Mouse (Mus musculus) MEL (cell line): Measurements from ENCODE around the gene Agl. TPM values are rescaled to one million over a fixed set of nuclear protein-coding genes. Genes with fewer than 3 reads are reported as not detected.

Source experiments
- DNase-seq: peaks from one replicate; pipeline ENCODE4 v3.0.0; 2011; ENCODE audit warnings: low read depth, low spot score
- H3K27ac ChIP-seq: 2 replicates; pipeline ENCODE4 v1.5.1; 2012; ENCODE audit warnings: low read depth, mild to moderate bottlenecking, control low read depth, low read length, moderate library complexity; ENCODE audit not compliant: control insufficient read depth
- H3K27me3 ChIP-seq, 2 experiments: fragments of 150-350 bp in 1 of 2; sonication (generic) in 1 of 2; 2 replicates each; pipeline ENCODE4 v1.6.1; 2012; ENCODE audit warnings: low read length in 2 of 2, mild to moderate bottlenecking in 2 of 2, improper control_type of control experiment in 1 of 2, moderate library complexity in 1 of 2; ENCODE audit not compliant: insufficient read depth in 2 of 2, control insufficient read depth in 1 of 2
- H3K36me3 ChIP-seq, 2 experiments: 2 replicates each; pipeline ENCODE4 v1.6.1; 2012 to 2014; ENCODE audit warnings: low read length in 2 of 2, improper control_type of control experiment in 1 of 2, inconsistent platforms in 1 of 2, mild to moderate bottlenecking in 1 of 2; ENCODE audit not compliant: insufficient read depth in 2 of 2, control insufficient read depth in 1 of 2
- H3K4me1 ChIP-seq, 2 experiments: fragments of 150-350 bp in 1 of 2; sonication (generic) in 1 of 2; 2 replicates each; pipeline ENCODE4 v1.6.1; 2012; ENCODE audit warnings: low read length in 2 of 2, improper control_type of control experiment in 1 of 2, mild to moderate bottlenecking in 1 of 2; ENCODE audit not compliant: insufficient read depth in 2 of 2, control insufficient read depth in 1 of 2
- H3K4me3 ChIP-seq, 2 experiments: fragments of 150-350 bp in 1 of 2; sonication (generic) in 1 of 2; 2 replicates each; pipeline ENCODE4 v1.5.1; 2012; ENCODE audit warnings: low read depth in 2 of 2, low read length in 2 of 2, mild to moderate bottlenecking in 2 of 2, moderate library complexity in 2 of 2, control low read depth in 1 of 2, improper control_type of control experiment in 1 of 2; ENCODE audit not compliant: control insufficient read depth in 1 of 2, insufficient read depth in 1 of 2
- H3K79me2 ChIP-seq: 2 replicates; pipeline ENCODE4 v1.6.1; 2012; ENCODE audit warnings: mild to moderate bottlenecking, low read length, moderate library complexity; ENCODE audit not compliant: control insufficient read depth, poor library complexity, insufficient read depth
- H3K9ac ChIP-seq: 2 replicates; pipeline ENCODE4 v1.6.1; 2012; ENCODE audit warnings: low read depth, mild to moderate bottlenecking, control low read depth, low read length, moderate library complexity; ENCODE audit not compliant: control insufficient read depth, poor library complexity, severe bottlenecking
- H3K9me3 ChIP-seq: fragments of 150-350 bp; sonication (generic); replicated peaks from 2 replicates; pipeline ENCODE4 v1.6.1; 2012; ENCODE audit warnings: mild to moderate bottlenecking, low read length, improper control_type of control experiment, moderate library complexity; ENCODE audit not compliant: insufficient read depth
- CHD1 ChIP-seq: IDR thresholded peaks from 2 replicates; pipeline ENCODE4 v1.6.1; 2012; ENCODE audit warnings: low read depth, mild to moderate bottlenecking, inconsistent platforms, low read length, improper control_type of control experiment
- CHD2 ChIP-seq: IDR thresholded peaks from 2 replicates; pipeline ENCODE4 v1.6.1; 2011; ENCODE audit warnings: low read length, improper control_type of control experiment
- CTCF ChIP-seq, 3 experiments: IDR thresholded peaks in 2 of 3; conservative IDR thresholded peaks in 1 of 3; 2 replicates each; pipeline ENCODE4 v1.5.1; 2011 to 2012; ENCODE audit warnings: low read length in 3 of 3, low read depth in 2 of 3, mild to moderate bottlenecking in 2 of 3, improper control_type of control experiment in 1 of 3, inconsistent platforms in 1 of 3, mixed read lengths in 1 of 3, moderate library complexity in 1 of 3; ENCODE audit not compliant: control insufficient read depth in 1 of 3, insufficient read depth in 1 of 3, poor library complexity in 1 of 3, severe bottlenecking in 1 of 3
- E2F4 ChIP-seq: IDR thresholded peaks from 2 replicates; pipeline ENCODE4 v1.6.1; 2011; ENCODE audit warnings: low read depth, low read length, improper control_type of control experiment, borderline replicate concordance
- EP300 ChIP-seq, 2 experiments: IDR thresholded peaks; 2 replicates each; pipeline ENCODE4 v1.6.1; 2011; ENCODE audit warnings: improper control_type of control experiment in 2 of 2, low read length in 2 of 2, low read depth in 1 of 2, mild to moderate bottlenecking in 1 of 2
- GATA1 ChIP-seq: IDR thresholded peaks from 2 replicates; pipeline ENCODE4 v1.6.1; 2011; ENCODE audit warnings: low read depth, low read length, improper control_type of control experiment
- HCFC1 ChIP-seq: IDR thresholded peaks from 2 replicates; pipeline ENCODE4 v1.6.1; 2012; ENCODE audit warnings: low read depth, mild to moderate bottlenecking, inconsistent platforms, low read length, improper control_type of control experiment, moderate library complexity
- JUND ChIP-seq: IDR thresholded peaks from 2 replicates; pipeline ENCODE4 v1.6.1; 2011; ENCODE audit warnings: low read depth, mild to moderate bottlenecking, improper control_type of control experiment, low read length
- KAT2A ChIP-seq: conservative IDR thresholded peaks from 2 replicates; pipeline ENCODE4 v1.6.1; 2012; ENCODE audit warnings: low read depth, low read length, improper control_type of control experiment, inconsistent platforms
- MAX ChIP-seq: IDR thresholded peaks from 2 replicates; pipeline ENCODE4 v1.6.1; 2011; ENCODE audit warnings: low read length, improper control_type of control experiment
- MEF2A ChIP-seq: IDR thresholded peaks from 2 replicates; pipeline ENCODE4 v1.6.1; 2014; ENCODE audit warnings: low read depth, mild to moderate bottlenecking, inconsistent platforms, low read length, improper control_type of control experiment; ENCODE audit not compliant: poor library complexity, insufficient replicate concordance, severe bottlenecking; ENCODE audit errors: extremely low read depth
- MXI1 ChIP-seq: IDR thresholded peaks from 2 replicates; pipeline ENCODE4 v1.6.1; 2011; ENCODE audit warnings: mild to moderate bottlenecking, low read depth, low read length, improper control_type of control experiment
- MYB ChIP-seq: IDR thresholded peaks from 2 replicates; pipeline ENCODE4 v1.6.1; 2011; ENCODE audit warnings: mild to moderate bottlenecking, low read depth, low read length, improper control_type of control experiment
- MYC ChIP-seq: IDR thresholded peaks from 2 replicates; pipeline ENCODE4 v1.6.1; 2011; ENCODE audit warnings: low read depth, mild to moderate bottlenecking, low read length, improper control_type of control experiment, moderate library complexity
- NRF1 ChIP-seq: IDR thresholded peaks from 2 replicates; pipeline ENCODE4 v1.6.1; 2014; ENCODE audit warnings: low read depth, mild to moderate bottlenecking, inconsistent platforms, low read length, improper control_type of control experiment, moderate library complexity; ENCODE audit not compliant: poor library complexity, insufficient read depth, severe bottlenecking
- POLR2AphosphoS2 ChIP-seq: IDR thresholded peaks from 2 replicates; pipeline ENCODE4 v1.6.1; 2011; ENCODE audit warnings: low read length, improper control_type of control experiment
- POLR2AphosphoS5 ChIP-seq: IDR thresholded peaks from 2 replicates; pipeline ENCODE4 v1.6.1; 2012; ENCODE audit warnings: low read depth, borderline replicate concordance, mild to moderate bottlenecking, inconsistent platforms, low read length, moderate library complexity, mixed read lengths
- RAD21 ChIP-seq: IDR thresholded peaks from 2 replicates; pipeline ENCODE4 v1.6.1; 2011; ENCODE audit warnings: mild to moderate bottlenecking, low read depth, low read length, improper control_type of control experiment
- TAL1 ChIP-seq: IDR thresholded peaks from 2 replicates; pipeline ENCODE4 v1.6.1; 2012; ENCODE audit warnings: mild to moderate bottlenecking, inconsistent platforms, low read length, moderate library complexity, mixed read lengths
- USF1 ChIP-seq: IDR thresholded peaks from 2 replicates; pipeline ENCODE4 v1.6.1; 2014; ENCODE audit warnings: low read depth, mild to moderate bottlenecking, inconsistent platforms, low read length, improper control_type of control experiment, moderate library complexity
- ZC3H11A ChIP-seq: IDR thresholded peaks from 2 replicates; pipeline ENCODE4 v1.6.1; 2012; ENCODE audit warnings: low read depth, mild to moderate bottlenecking, inconsistent platforms, low read length, improper control_type of control experiment
- ZKSCAN1 ChIP-seq: IDR thresholded peaks from 2 replicates; pipeline ENCODE4 v1.6.1; 2012; ENCODE audit warnings: low read depth, mild to moderate bottlenecking, inconsistent platforms, low read length, improper control_type of control experiment, moderate library complexity
- polyA plus RNA-seq, 2 experiments: library from polyadenylated mRNA; stranded (reverse) in 1 of 2; unstranded in 1 of 2; fragments of >175 nt in 1 of 2; fragments of >200 nt in 1 of 2; gene quantifications; 2 replicates each; pipeline versions ENCODE4 v1.2.1 to v1.2.4; 2012; ENCODE audit warnings: low replicate concordance in 2 of 2, low read depth in 1 of 2; ENCODE audit not compliant: insufficient read length in 2 of 2, insufficient read depth in 1 of 2, missing spikeins in 1 of 2
- total RNA-seq: library from RNA; depleted of rRNA; stranded (reverse); fragments of 300-350 nt; gene quantifications from 2 replicates; pipeline ENCODE4 v1.2.3, GENCODE M21; 2012

Agl gene
- total and polyA plus RNA-seq, 3 experiments = 4.6 to 21.1 (median 11.9) TPM

DNA sequence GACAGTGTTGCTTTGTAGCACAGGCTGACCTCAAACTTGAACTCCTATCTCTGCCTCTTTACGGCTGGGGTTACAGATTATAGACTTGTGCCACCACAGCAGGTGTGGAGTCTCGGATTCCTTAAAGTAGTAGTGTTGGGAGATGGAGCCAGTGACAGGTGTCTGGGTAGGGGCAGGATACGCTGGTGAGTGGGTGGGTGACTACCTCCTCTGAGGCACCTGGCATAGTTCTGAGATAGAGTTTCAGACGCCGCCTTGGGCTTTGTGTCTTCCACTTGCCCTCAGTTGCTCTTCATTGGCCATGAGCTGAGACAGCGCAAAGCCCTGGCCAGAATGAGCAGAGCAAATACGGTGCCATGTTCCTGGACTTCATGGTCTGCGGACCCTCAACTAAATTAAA is 22.1 kb downstream of the Agl start:
- H3K27me3 ChIP-seq = no peaks in the 10 kb centered on the region
- no peaks in the 10 kb centered on the region for H3K79me2 ChIP-seq
- no peak overlapping the region for H3K27ac ChIP-seq
- H3K4me1 ChIP-seq = no peaks in the 10 kb centered on the region; a peak in 1 of 4 replicates
- no peak for DNase-seq
- H3K9me3 ChIP-seq = no peaks in the 10 kb centered on the region
- no peaks in the 10 kb centered on the region; a peak in 1 of 4 replicates for H3K36me3 ChIP-seq
- no peak overlapping the region for H3K4me3 ChIP-seq
- TF ChIP-seq MYC (no peak), MXI1 (no peak), CTCF (IDR thresholded peaks at IDR 0.05 in 2 of 3, conservative IDR thresholded peaks at IDR 0.05 in 1 of 3; ENCODE audit: control insufficient read depth in 1 of 3, insufficient read depth in 1 of 3, low read depth in 2 of 3, low read length in 3 of 3, poor library complexity in 1 of 3, severe bottlenecking in 1 of 3) (no peak), ZKSCAN1 (no peak), EP300 (IDR thresholded peaks at IDR 0.05; ENCODE audit: low read depth in 1 of 2, low read length in 2 of 2) (no peak), POLR2AphosphoS2 (no peak), CHD2 (no peak), E2F4 (no peak), USF1 (no peak), TAL1 (no peak), POLR2AphosphoS5 (no peak)
- H3K9ac ChIP-seq = no peak overlapping the region

DNA sequence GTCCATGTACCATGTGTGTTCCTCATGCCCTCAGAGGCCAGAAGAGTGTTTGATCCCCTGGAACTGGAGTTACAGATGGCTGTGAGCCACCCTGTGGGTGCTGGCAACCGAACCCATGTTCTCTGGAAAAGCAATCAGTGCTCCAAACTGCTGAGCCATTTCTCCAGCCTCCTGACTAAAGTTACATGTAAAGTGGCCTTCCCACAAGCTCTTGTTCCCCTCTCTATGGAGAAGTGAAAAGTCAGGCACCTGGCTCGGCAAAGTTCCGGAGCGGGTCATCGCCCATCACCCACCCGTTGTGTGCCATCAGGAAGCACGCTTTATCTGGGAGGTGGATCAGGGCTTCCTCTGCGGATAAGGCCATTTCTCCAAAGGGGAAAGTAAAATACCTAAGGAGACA is 23.2 kb downstream of the Agl start:
- TF ChIP-seq GATA1 (no peak), RAD21 (no peak), HCFC1 (no peak)
- H3K9me3 ChIP-seq = no peaks in the 10 kb centered on the region
- H3K27ac ChIP-seq = no peak overlapping the region
- no peak overlapping the region for H3K4me3 ChIP-seq
- H3K27me3 ChIP-seq = no peaks in the 10 kb centered on the region
- H3K9ac ChIP-seq = no peak overlapping the region
- no peaks in the 10 kb centered on the region; a peak in 1 of 4 replicates for H3K4me1 ChIP-seq
- no peaks in the 10 kb centered on the region for H3K36me3 ChIP-seq
- no peak for DNase-seq
- no peaks in the 10 kb centered on the region for H3K79me2 ChIP-seq

DNA sequence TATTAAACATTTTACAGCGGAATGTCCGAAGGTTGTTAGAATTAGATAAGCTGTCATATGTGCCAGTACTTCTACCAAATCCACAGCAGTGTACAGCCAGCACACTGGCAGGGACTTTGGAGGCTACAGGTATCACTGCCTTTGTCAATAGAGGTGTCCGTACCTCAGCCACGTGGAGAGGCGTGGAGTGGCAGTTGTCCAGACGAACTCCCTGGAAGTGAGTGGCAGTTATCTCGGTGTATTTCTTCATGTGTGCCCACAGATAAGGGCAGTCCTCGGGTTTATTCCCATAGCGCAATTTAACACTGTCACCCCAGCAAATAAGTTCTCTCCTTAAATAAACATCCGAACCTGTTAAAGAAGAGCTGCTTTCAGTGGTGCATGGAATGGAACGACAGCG is 23.7 kb downstream of the Agl start:
- no peak for DNase-seq
- no peaks in the 10 kb centered on the region for H3K9me3 ChIP-seq
- H3K79me2 ChIP-seq = no peaks in the 10 kb centered on the region
- no peaks in the 10 kb centered on the region for H3K36me3 ChIP-seq
- H3K4me3 ChIP-seq = no peak overlapping the region
- H3K4me1 ChIP-seq = no peaks in the 10 kb centered on the region; a peak in 1 of 4 replicates
- no peaks in the 10 kb centered on the region for H3K27me3 ChIP-seq
- no peak overlapping the region for H3K27ac ChIP-seq
- no peak overlapping the region for H3K9ac ChIP-seq
- TF ChIP-seq ZC3H11A = no peak
- no peak for TF ChIP-seq MAX
- TF ChIP-seq CHD2 = no peak
- no peak for TF ChIP-seq NRF1
- no peak for TF ChIP-seq POLR2AphosphoS5
- TF ChIP-seq JUND = no peak
- TF ChIP-seq CTCF (IDR thresholded peaks at IDR 0.05 in 2 of 3, conservative IDR thresholded peaks at IDR 0.05 in 1 of 3; ENCODE audit: control insufficient read depth in 1 of 3, insufficient read depth in 1 of 3, low read depth in 2 of 3, low read length in 3 of 3, poor library complexity in 1 of 3, severe bottlenecking in 1 of 3) = no peak
- TF ChIP-seq ZKSCAN1 = no peak
- TF ChIP-seq MYB = no peak
- no peak for TF ChIP-seq CHD1
- TF ChIP-seq KAT2A = no peak
- TF ChIP-seq RAD21 = no peak
- no peak for TF ChIP-seq MEF2A
- no peak for TF ChIP-seq HCFC1
